Mouse (Mus musculus) yolk sac, embryonic 10.5 days (tissue): ENCODE measurements around the gene Stradb.
"Not testable (repeated sequence)": the region's sequence is repeated elsewhere in the genome, so short reads cannot be mapped to it uniquely, and the experiment has no call there.

Experiments
- DNase-seq: peaks from one replicate; pipeline ENCODE4 v3.0.0-alpha.2; 2017; ENCODE audit warnings: low spot score

Stradb gene

DNA sequence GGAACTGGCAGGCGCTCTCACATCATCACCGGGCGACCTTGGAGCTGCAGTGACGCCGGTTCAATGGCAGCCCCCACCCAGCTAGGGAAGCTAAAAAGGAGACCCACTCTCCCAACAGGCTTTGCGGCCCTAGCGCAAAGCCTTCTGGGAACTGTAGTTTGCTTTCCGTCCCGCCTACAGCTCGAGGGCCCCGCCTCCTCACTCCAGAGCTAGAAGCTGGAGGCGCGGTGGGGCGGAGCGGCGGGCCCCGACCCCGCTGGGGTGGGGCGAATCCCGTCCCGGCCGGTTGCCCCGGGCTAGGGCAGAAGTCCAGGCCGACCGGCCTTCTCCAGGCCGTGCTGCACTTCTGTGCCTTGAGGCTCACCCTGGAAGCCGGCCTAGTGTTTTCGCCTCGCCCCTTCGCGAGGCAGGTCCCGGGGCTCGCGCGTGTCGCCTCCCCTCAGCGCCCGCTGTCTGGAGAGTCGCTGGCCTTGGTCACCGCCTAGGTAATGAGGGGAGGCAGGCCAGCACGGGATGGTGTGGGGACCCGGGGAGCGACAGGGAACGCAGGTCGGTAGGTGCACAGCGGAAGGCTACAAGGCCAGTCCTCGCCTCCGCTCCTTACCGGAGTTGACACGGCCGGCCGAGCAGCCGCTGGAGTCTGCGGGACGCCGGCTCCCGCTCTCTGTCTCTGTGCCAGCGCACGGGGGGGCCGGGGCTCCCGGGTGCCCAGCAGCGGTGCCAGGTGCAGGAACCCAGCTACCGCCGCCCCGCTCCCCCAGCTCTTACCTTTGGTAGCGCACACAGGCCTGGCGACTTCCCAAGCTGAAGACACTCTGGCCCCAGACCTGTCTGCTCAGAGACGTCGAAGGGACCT, at the start of gene Stradb, which contains the start of gene Trak2:
Gene Stradb (plus strand): TSS at position 157 of the 856 bp plus-strand sequence.
Gene Trak2 (minus strand): TSS at position 65 of the 856 bp plus-strand sequence.
- DNase-seq, result peak; percentile 97

DNA sequence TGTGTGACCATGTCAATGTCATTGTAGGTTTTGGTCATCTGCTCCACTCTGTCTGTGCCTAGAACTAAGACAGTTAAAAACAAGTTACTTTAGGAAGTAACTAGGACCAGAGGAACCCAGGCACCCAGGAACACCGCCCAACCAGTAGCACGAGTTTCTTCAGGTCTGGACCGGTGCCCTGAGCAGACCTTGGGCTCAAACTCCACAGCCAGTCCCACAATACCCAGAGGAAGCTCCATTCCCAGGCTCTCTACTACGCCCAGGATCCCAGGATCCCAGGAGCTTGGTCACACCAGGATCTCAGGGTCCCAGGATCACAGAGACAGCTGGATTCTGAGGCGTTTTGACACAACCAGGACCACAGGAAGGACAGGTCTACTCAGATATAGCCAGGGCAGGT, 46.7 kb upstream of the Stradb start:
- DNase-seq, result no peak

DNA sequence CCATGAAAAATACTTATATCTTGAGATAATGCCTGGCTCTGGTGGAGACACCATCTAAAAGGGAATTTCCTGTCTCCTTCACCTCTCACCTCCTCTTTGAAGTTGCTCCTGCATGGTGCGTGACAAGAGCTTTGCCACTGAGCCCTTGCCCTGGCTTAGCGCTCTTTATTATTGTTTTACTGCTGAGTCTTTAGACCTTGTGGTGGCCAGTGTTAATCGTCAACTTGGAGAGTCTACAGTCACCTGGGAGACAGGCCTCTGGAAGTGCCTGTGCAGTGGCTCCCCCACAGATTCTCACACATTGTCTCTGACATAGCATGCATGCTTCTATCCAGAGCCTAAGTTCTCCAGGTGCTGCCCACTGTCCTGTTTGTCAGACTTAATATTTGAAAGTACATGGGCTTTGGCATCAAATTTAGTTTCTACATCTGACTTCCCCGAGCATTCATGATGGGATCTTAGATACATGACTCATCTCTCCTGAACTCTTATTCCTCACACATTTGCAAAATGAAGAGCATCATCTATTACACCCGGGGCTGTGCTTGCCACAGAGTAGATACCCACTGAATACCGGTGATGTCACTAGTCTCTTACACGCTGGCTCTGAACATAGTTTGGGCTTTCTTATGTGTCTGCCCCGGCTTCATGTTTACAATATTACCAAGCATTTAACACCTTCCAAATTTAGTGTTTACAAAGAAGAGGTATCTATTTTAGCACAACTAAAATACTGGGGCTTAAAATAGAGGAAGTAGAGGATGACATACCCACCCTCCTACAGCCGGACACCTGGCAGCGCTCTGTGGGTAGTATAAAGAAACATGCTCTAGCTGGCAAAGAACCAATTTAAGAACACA, 36.3 kb upstream of the Stradb start:
- DNase-seq, result peak; percentile 61

DNA sequence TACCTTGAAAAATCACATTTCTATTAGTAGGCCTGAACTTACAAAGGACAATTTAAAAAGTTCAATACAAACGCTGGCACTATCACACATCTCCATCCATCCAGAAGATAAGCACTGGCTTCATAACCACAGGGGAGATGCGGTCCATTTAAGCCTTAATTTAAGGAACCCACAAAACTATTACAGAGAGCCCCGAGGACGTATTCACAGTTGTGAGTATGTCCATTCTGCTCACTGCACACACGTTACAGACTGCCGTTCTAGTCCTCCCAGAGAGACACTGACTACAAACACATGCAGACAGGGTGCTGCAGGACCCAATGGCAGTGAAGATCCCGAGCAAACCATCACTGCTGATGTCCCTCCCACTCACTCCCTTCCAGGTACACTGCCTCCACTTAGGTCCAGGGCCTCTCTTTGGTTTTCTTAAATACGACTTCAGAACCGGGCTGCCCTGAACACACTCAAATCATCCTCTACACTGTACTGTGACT, 35.7 kb upstream of the Stradb start:
- DNase-seq, result no peak

DNA sequence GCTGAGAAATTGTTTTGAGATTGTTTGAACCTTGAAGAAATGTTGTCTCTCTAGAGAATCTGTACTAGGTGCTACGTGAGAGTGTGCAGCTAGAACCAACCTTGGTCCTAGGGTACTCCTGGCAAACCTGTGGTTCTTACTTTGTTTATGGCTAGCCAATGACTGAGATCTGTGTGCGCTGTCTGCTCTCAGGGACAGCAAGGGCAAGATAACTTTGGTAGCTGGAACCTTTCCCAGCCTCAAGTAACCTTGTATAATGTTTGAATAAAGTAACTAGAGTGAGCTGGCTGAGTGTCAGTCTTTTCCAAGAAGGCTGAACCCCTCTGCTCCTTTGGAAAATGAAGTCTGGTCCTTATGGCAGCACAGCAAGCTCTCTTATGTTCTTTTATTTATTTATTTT, 27.8 kb upstream of the Stradb start:
- no peak for DNase-seq

DNA sequence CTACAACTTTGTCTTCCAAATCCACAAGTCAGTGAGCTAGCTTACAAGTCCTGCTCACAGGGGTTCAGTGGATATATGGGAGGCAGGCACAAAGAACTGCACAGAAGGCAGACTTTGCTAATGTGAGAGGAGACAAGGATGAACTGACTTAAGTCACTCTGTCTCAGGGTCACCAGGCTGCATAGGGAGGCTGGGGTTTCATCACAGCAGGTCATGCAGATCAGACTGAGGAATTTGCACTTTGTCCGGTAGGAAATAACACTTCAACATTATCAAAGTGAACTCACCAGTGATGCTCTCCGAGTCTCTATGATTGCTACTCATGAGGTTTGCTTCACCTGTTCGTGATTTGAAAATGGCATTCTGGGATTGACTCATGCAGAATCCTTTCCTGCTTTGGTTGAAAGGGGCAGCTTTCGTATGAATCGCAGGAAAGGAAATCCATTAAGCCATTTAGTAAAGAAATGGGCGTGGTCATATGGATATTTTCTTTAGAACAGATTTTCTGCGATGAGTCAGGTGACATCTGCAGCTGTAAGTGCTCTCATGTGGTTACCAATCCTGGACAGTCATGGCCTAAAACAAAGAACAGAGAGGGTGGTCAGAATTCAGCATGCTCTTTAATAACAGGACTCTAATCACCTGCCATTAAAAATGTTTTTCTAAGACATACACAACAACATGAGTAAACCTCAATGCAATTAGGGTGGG, 27.2 kb upstream of the Stradb start:
- DNase-seq, result peak; percentile 64

DNA sequence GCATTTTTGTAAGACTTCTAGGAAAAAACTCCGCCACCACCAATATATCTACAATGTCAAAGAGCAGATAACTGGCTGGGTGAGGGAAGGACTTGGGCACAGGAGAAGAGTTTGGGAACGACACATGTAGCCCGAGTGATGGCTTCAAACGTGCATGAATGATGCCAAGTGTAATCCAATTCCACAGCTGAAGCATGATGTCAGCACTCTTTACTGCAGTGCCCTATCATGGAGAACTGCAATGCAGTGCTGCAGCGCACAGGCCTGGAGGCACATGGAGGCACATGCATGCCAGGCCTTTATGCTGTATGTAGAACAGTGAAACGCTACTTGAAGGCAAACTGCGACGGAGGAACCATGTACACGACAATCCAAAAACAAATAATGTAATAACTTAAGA, 26.6 kb upstream of the Stradb start:
- no peak for DNase-seq

DNA sequence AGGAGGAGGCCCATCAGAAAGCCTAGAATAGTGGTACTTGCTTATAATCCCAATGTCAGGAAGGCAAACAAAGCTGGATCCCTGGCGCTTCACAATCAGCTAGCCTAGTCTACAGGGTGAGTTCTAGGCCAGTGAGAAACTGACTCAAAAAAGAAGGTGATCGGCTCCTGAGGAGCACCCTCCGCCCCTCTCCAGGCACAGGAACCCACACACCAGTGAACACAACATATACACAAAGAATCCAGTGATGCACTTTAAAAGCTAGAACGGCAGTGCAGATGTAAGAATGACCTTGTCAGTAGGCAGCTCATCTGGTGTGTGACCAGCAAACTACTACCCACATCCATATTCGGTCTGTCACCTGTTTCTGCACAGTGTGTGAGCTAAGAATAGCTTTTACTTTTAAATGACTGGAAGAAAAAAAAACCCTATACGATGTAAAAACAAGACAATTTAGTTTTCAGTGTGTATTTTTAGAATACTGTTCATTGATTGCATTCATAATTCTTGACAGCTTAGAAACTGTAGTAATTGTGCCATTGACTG, 23.7 kb upstream of the Stradb start:
- no peak for DNase-seq

DNA sequence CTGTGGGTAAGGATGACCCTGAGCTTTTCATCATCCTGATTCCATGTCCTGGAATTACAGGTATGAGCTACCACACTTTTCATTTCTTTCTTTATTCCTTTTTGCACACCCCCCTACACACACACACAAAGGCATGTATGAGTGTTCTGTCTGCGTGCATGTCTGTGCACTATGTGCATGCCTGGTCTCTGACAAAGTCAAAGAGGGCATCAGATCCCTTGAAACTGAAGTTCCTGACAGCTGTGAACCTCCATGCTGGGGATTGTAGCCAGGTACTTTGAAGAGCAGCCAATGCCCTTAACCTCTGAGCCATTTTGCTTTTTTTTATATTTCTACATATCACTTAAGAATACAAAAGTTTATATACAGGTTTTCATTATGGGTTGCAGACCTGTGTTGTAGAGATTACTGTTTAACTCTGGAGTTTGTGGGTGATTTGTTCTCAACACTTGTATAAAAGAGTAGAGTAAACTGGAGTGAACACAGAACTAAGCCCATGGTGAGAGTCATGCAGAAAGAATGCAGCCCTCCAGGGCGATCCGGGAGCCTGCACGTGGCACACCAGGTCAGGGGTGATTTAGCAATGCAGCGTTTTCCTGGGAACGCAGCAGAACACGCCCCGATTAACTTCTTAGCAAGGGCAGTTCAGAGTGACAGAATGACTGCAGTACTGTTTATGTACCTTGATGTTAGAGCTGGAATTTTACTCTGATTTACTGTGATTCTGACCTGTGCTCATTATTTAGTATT, 22.2 kb upstream of the Stradb start:
- DNase-seq, result peak; percentile 90

DNA sequence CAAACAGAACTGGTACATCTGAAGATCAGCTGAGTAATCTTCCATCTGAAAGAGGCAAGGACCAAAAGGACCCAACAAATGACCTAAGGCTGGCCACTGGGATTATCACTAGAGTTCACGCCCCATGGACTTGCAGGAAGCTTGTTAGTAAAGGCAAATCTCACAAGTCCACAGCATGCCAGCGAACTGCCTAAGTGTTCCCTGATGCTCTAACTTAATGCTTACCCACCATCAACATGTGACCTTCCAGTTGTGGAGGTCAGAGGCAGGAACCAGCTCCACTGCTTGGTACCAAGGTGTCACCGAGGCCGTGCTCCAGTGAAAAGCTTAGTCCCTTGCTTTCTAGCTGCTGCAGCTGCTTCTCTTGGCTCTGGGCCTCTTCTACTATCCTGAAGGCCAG, 21.5 kb upstream of the Stradb start:
- no peak for DNase-seq

DNA sequence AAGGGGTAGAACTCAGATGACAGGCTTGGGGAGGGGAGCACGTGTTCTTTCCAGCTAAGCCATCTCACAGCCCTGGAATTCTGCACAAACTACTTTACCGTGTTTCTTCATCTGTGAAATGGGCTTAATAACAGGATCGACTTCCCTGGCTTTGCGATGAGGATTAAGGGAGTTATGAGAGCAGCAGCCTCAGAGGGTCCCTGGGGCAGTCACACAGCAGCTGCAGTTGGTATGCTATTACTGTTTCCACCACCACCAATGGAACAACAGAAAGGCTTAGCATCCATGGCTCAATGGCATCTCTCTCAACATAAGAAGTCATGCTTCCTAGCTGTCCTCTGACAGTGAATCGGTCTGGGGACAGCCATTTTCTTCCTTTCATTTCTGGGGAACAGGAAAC, 20.8 kb upstream of the Stradb start:
- DNase-seq, result no peak

DNA sequence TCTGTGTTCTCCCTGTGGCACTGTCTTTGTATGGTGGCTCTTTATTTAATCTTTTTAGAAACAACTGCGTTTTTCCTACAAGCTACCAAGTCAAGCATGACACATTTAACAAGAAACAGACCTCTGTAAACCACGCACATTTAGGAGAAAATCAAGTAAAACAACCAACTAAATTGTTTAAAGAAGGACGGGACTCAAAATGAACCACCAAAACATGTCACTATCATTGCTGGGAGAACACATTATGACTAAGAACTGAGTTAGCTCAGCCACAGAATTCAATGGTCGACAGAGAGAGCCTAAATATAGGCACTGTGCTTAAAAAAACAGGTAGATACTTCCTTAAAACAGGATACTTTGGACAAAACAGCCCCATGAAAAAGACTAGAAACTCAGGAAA, 20.3 kb upstream of the Stradb start:
- DNase-seq, result no peak

DNA sequence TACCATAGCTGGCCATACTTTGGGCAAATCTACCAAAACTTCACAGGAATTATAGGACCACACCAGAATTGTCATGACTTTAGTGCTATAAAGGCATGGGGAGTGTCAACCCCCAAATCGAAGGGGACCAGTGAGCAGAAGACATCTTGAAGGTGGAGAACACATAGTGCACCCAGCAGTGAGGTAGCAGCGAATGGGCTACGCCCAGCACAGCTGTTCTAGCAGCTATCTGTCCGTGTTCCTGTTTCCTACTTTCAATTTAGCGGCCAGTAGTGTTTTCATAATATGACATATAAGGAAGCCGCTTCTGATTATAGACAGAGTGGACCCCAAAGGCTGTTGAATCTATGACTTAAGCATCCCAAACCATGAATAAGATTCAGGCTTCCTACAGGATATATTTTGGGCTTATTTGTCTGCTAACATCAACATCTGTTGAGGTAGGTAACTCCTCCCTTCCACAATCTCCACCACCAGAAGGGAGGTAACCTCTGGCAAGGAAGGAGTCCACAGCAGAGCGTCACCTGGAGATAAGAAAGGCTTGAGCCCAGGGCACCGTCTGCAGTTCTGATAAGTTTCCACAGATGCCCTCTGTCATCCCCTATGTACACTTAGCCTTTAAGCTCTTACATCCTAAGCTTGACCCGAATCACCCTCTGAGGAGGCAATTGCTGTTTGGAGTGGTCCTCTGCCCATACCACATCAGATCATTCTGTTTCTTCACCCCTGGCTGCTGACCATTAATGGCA, 19.5 kb upstream of the Stradb start:
- peak; percentile 7 for DNase-seq

DNA sequence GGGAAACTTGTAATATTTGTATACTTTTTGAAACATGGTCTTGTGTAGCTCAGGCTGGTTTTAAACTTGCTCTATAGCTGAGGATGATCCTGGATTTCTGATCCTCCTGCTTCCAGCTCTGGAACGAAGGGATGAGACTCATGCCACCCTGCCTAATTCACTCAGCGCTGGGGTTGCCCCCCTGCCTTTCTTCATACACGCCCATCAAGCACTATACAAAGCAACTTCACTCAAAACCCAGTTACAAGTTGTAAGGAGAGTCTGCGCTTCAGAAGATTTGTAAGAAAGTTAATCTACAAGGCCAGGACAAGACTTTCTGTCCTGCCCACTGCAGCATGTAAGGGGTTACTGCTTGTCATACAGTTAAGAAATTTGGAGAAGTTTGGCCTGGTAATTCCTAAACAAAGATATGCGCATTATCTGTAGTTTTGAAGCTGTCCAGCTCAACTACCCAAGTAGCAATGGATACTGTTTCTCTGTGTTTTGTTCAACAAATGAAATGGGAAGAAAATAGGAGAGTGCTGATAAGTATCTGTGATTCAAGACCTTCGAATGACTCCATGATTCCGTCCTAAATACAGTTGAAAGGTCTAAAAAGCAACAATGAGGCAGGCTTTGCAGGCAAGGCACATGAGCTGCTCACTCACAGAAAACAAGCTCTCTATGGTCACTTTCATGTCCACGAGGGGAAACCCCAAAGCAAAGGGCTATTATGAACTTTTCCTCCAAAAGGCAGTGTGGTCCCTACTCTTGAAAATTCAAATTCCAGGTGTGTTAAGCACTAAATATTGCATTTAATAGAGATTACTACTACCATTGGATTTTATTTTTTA, 18.5 kb upstream of the Stradb start:
- peak; percentile 1 for DNase-seq

DNA sequence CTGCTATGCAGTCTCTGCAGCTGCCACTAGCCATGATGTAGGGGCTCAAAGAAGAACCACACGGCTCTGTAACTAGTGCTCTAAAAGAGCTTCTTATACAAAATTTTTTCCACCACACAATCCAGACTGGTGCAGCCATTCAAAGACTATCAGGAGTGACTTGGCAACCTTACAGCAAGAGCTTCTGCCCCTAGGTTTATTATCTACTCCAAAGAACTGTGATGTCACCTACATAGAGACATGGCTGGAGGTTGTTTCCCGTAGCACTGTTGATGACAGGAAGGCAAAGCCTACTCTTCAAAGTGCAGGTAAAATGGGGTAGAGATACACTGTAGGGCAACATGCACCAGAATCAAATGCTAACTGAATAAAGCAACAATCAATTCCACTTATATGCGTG, 17.6 kb upstream of the Stradb start:
- no peak for DNase-seq

DNA sequence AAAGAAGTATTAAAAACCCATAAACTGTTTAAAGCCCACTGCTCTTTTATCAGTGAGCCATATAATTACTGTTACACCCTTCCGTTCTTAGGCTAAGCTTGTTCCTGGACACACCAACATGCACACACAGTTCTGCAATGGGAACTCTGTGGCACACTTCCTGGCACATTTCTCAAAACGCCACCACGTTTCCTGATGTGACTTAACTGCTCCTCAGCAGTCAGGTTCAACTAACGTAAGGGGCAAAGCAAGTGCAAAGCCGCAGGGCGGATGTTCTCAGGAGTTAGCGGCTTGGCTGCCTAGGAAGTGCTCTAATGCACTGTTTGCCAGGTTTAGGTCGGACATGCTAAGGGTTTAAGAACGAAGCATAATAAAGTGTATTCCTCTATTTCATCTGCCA, 17.1 kb upstream of the Stradb start:
- DNase-seq, result no peak

DNA sequence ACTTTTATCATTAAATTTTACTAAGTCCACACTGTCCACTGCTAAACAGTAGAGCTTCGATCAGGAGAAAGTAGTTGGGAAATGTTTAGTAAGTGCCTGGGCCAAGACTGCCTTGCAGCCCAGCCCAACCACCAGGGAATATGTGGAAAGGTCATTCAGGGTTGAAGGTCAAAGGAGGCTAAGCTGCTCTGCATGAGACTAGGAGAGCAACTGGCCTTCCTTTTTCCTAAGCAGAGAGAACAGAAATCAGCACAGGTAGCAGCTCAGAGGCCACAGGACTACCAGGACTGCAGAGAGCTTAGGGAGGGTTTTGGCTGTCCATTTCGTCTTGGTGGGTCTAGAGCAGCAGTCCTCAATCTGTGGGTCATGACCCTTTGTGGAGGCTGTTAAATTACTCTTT, 15.4 kb upstream of the Stradb start:
- peak; percentile 74 for DNase-seq

DNA sequence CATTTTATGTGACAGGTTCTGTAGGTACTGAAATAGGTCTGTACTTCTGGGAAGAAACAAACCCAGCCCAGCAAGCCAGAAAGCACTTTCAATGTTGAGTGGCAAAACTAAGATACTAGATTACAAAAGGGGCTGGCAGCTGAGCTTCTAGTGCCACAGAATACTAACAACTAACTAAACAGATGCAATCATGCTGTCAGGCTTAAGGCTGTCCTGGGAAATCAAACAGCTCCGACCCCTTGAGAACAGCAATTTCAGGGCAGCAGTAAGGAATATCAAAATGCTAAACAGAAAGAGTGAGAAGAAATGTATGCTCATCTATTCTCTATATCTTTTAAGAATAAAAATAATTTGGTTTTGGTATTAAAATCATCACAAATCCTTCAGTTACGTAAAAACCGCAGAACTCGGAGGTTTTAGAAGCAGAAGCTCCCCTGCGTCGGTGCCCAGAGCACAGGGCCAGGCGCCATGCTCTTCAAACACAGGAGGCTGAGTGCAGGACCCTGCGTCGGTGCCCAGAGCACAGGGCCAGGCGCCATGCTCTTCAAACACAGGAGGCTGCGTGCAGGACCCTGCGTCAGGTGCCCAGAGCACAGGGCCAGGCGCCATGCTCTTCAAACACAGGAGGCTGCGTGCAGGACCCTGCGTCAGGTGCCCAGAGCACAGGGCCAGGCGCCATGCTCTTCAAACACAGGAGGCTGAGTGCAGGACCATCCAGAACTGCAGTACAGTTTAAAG, 14.4 kb upstream of the Stradb start:
- not testable (repeated sequence) for DNase-seq

DNA sequence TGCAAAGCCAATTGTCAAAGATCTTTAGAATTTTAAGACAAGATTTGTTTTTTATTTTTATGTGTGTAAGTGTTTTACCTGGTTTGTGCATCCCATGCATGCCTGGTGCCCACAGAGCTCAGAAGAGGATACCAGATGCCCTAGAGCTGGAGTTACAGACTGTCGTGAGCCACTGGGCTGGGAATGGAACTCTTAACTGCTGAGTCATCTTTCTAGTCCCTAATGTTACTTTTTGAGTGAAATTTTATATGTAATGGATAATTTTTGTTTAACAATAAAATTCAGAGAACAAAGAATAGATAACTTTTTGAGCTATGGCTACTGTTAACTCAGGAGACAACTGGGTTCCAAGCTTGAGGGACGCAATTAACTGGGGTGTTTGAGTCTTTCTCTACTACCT, 13.6 kb upstream of the Stradb start:
- DNase-seq, result no peak
